Mouse (Mus musculus): ENCODE data around the gene Cdk2ap1. TPM values are rescaled to one million over a fixed set of nuclear protein-coding genes. Genes with fewer than 3 reads are reported as not detected.
"Not testable (repeated sequence)": the region's sequence is repeated elsewhere in the genome, so short reads cannot be mapped to it uniquely, and the experiment has no call there.

Gene Cdk2ap1
- total RNA-seq, 2 experiments from 2014 or later: 140 to 141 TPM

- Histone ChIP-seq H3K27ac (no peak overlapping the region), H3K4me3 (no peak overlapping the region)
- no peak for TF ChIP-seq CTCF (IDR thresholded peaks at IDR 0.05)
- no peak for DNase-seq
- intact Hi-C loops (cut with DNase I): no loop called here
Measured at GRCm38 (mm10) chr5:124342897-124343296, 20.0 kb downstream of the Cdk2ap1 start.

GRCm38 (mm10) chr5:124341753-124342339 is 21.0 kb downstream of the Cdk2ap1 start:
- H3K4me3 ChIP-seq; H3K27ac ChIP-seq; intact Hi-C loops (cut with DNase I): not testable (repeated sequence)
- DNase-seq: peak; percentile 41

GRCm38 (mm10) chr5:124338791-124339190 is 24.1 kb downstream of the Cdk2ap1 start:
- H3K27ac ChIP-seq: no peak overlapping the region
- no peak for DNase-seq

GRCm38 (mm10) chr5:124337909-124338308 is 25.0 kb downstream of the Cdk2ap1 start:
- no peak overlapping the region for H3K4me3 ChIP-seq
- TF ChIP-seq CTCF (IDR thresholded peaks at IDR 0.05): no peak
- H3K27ac ChIP-seq: no peak overlapping the region
- DNase-seq: no peak
- intact Hi-C loops (cut with DNase I): no loop called here

More at GRCm38 (mm10) chr5:124338791-124339190, 24.1 kb downstream of the Cdk2ap1 start:
- no peak for TF ChIP-seq CTCF (IDR thresholded peaks at IDR 0.05)
- H3K4me3 ChIP-seq: no peak overlapping the region
- intact Hi-C loops (cut with DNase I): no loop called here

DNA sequence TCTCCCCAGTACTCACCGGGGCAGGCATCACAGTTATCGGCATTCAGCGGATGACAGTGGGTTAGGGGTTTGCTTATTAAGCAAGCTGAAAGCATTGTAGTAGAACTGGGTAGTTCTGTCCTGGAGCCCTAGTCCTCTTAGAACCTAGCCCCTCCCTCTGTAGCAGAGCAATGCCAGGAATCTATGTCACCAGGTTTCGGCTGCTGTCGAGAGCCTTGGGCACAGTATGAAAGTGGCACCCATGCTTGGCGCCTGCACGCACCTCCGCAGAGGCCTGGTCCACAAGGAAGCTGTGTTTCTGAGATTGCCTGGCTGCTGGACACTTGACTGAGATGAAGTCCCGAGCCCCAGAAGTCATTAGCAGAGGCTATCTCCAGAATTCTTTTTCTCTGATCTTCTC is 25.8 kb downstream of the Cdk2ap1 start:
- no peak overlapping the region for H3K27ac ChIP-seq
- intact Hi-C loops (cut with DNase I): no loop called here
- no peak for TF ChIP-seq CTCF (IDR thresholded peaks at IDR 0.05)

DNA sequence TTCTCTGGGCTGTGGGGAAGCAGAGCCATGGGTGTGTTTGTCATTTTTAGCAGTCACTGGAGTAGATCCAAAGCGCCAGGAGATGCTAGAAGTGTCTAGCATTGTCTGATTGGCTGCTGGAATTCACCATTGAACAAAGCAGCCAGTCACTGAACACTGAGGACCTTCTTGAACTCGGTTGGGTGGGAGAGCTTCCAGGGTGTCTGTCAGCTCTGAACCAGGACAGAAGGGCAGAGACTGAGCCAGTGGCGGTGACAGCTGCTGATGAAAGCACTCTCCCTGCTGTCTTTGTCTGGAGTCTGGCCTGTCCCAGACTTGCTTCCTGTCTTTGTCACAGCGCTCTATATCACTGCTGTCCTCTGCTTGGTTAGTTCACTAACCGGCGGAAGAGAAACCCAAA is 28.5 kb downstream of the Cdk2ap1 start:
- no peak overlapping the region for H3K4me3 ChIP-seq
- intact Hi-C loops (cut with DNase I): no loop called here
- H3K27ac ChIP-seq: peak overlapping the region; percentile 28
- TF ChIP-seq CTCF (IDR thresholded peaks at IDR 0.05): no peak
- DNase-seq: peak; percentile 39

More for the DNA sequence above, 25.8 kb downstream of the Cdk2ap1 start:
- no peak overlapping the region for H3K4me3 ChIP-seq
- no peak for DNase-seq

GRCm38 (mm10) chr5:124330086-124330485 is 32.8 kb downstream of the Cdk2ap1 start:
- intact Hi-C loops (cut with DNase I): no loop called here
- DNase-seq: no peak
- Histone ChIP-seq H3K4me3 (no peak overlapping the region), H3K27ac (no peak overlapping the region)
- TF ChIP-seq CTCF (IDR thresholded peaks at IDR 0.05): no peak

GRCm38 (mm10) chr5:124327510-124328364 is 35.1 kb downstream of the Cdk2ap1 start, which contains the start of the genes Mphosph9 and 2810006K23Rik:
TSS of gene Mphosph9 (minus strand) at chr5:124327972.
TSS of gene 2810006K23Rik (plus strand) at chr5:124328089.
- TF ChIP-seq CTCF (IDR thresholded peaks at IDR 0.05): no peak; the same call in 1 of the 2 replicates
- intact Hi-C loops (cut with DNase I): no loop called here
- H3K27ac ChIP-seq: peak within 1 kb of the TSS; percentile 98
- DNase-seq: peak; percentile 100
- peak within 1 kb of the TSS; percentile 95 for H3K4me3 ChIP-seq

DNA sequence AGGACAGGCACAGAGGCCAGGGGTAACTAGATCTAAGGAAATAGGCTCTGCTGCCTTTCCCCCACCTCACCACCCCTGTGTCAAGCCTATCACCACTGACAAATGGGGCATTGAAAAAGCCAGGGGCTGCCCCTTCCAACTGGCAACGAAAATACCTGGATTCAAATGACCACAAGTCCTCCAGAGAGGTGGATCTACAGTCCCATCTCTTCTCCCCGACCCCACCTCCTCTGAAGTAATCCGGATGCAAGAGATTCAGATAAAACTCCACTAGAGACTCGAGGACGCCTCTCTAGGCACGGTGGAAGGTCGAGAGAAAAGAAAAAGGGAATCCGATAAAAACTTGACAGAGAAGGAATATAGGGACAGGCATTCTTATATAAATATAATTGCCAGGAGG is 36.1 kb downstream of the Cdk2ap1 start:
- DNase-seq: no peak
- TF ChIP-seq CTCF (IDR thresholded peaks at IDR 0.05): no peak
- intact Hi-C loops (cut with DNase I): no loop called here
- Histone ChIP-seq H3K27ac (peak overlapping the region; percentile 98), H3K4me3 (peak overlapping the region; percentile 95)

DNA sequence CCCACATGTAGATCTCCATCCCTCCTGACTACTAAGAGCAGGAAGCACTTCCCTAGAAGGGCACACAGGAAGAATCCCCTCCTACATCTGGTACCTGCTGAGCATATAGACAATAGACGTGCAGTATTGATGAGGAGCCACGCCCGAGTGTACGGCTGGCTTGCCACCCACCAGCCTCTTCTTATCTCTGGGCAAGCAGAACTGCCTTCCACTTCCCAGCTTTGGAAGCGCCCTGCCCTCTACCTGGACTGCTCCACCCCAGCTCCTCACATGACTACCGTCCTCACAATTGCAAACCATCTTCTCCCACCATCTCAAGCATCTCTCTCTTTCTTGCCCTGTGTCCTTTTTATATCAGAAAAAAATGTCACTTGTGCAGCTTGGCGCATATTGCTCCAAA is 45.2 kb downstream of the Cdk2ap1 start:
- Histone ChIP-seq H3K27ac (no peak overlapping the region), H3K4me3 (no peak overlapping the region)
- intact Hi-C loops (cut with DNase I): no loop called here
- no peak for DNase-seq
- TF ChIP-seq CTCF (IDR thresholded peaks at IDR 0.05): no peak

DNA sequence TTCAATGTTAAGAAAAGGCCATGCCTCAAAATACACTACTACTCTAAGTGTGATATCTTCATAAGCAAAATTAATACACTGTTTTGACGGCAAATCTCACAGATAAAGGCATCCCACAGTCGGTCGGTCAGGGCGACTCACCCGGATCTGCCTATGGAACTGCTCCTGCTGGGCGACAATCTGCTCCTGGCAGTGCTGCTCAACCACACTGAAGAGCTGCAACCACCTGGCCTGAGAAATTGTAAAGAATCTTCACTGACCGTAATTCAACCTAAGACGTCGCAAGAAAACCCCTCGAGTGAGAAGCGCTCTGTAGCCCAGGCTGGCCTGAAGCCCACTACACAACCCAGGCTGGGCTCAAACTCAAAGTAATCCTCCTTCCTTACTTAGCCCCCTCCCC is 46.9 kb downstream of the Cdk2ap1 start:
- no peak for TF ChIP-seq CTCF (IDR thresholded peaks at IDR 0.05)
- no peak overlapping the region for H3K4me3 ChIP-seq
- intact Hi-C loops (cut with DNase I): no loop called here
- no peak for DNase-seq
- H3K27ac ChIP-seq: no peak overlapping the region

- intact Hi-C loops (cut with DNase I): no loop called here
Measured at GRCm38 (mm10) chr5:124315498-124315897, 47.4 kb downstream of the Cdk2ap1 start.

DNA sequence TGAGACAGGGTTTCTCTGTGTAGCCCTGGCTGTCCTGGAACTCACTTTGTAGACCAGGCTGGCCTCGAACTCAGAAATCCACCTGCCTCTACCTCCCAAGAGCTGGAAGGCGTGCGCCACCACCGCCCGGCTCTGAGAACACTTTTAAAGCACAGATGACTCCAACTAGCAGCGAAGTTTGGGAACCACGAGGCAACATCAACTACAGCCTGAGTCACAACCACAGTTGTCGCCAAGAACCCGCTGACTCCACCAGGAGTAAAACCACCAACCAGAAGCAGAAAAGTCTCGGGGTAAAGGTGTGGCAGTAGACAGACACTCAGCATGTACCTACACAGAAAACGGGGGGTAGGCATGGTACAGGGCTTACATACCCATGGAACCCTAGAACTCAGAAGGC is 52.8 kb downstream of the Cdk2ap1 start:
- no peak for DNase-seq
- no peak for TF ChIP-seq CTCF (IDR thresholded peaks at IDR 0.05)
- Histone ChIP-seq H3K27ac (no peak overlapping the region), H3K4me3 (no peak overlapping the region)
- intact Hi-C loops (cut with DNase I): no loop called here

More at GRCm38 (mm10) chr5:124315498-124315897, 47.4 kb downstream of the Cdk2ap1 start:
- no peak for TF ChIP-seq CTCF (IDR thresholded peaks at IDR 0.05)
- H3K27ac ChIP-seq: no peak overlapping the region
- no peak overlapping the region for H3K4me3 ChIP-seq
- DNase-seq: no peak

Data from gastrocnemius, adult 2 months (tissue).